Mouse (Mus musculus) hindbrain, postnatal 0 days (tissue): Measurements from ENCODE around the gene Isca2. TPM values are rescaled to one million over a fixed set of nuclear protein-coding genes. Genes with fewer than 3 reads are reported as not detected.

Source experiments
- ATAC-seq: fragments of 200-750 bp; cut with Nextera tagmentation; 2 replicates; pipeline ENCODE4 v1.8.0; 2017; ENCODE audit warnings: mild to moderate bottlenecking, moderate TSS enrichment, moderate library complexity
- DNase-seq: peaks from one replicate; pipeline ENCODE4 v3.0.0-alpha.2; 2015; ENCODE audit warnings: low spot score
- H3K27ac ChIP-seq: fragments of 300-500 bp; sonication (generic); 2 replicates; pipeline ENCODE4 v1.5.1; 2014; ENCODE audit warnings: mild to moderate bottlenecking
- H3K27me3 ChIP-seq: fragments of 300-500 bp; sonication (generic); 2 replicates; pipeline ENCODE4 v1.6.1; 2014; ENCODE audit warnings: low read length, mixed read lengths; ENCODE audit not compliant: insufficient read depth
- H3K36me3 ChIP-seq: fragments of 300-500 bp; sonication (generic); 2 replicates; pipeline ENCODE4 v1.6.1; 2014; ENCODE audit warnings: low read length, mixed read lengths; ENCODE audit not compliant: insufficient read depth
- H3K4me1 ChIP-seq: fragments of 300-500 bp; sonication (generic); 2 replicates; pipeline ENCODE4 v1.6.1; 2014; ENCODE audit warnings: antibody characterized with exemption, low read length, mixed read lengths; ENCODE audit not compliant: insufficient read depth
- H3K4me2 ChIP-seq: fragments of 300-500 bp; sonication (generic); 2 replicates; pipeline ENCODE4 v1.6.1; 2014; ENCODE audit warnings: low read depth, mild to moderate bottlenecking, low read length, moderate library complexity, mixed read lengths
- H3K4me3 ChIP-seq: fragments of 300-500 bp; sonication (generic); 2 replicates; pipeline ENCODE4 v1.5.1; 2014; ENCODE audit warnings: low read length
- H3K9ac ChIP-seq: fragments of 300-500 bp; sonication (generic); replicated peaks from 2 replicates; pipeline ENCODE4 v1.6.1; 2014; ENCODE audit warnings: mild to moderate bottlenecking, low read length, moderate library complexity, mixed read lengths
- H3K9me3 ChIP-seq: fragments of 300-500 bp; sonication (generic); 2 replicates; pipeline ENCODE4 v1.6.1; 2016; ENCODE audit warnings: low read length, mixed read lengths
- CTCF ChIP-seq: IDR thresholded peaks from 2 replicates; pipeline ENCODE4 v1.5.1; 2016; ENCODE audit warnings: antibody characterized with exemption, control low read depth, low read depth
- WGBS: fragments of 180-500 bp; shearing (Covaris S2); extraction: QIAGEN DNeasy Blood & Tissue Kit; methylation state at CpG from one replicate; pipeline ENCODE4 v1.1.7; 2014; 5-methylcytosine and 5-hydroxymethylcytosine counted together
- polyA plus RNA-seq: library from polyadenylated mRNA; unstranded; fragments of >200 nt; fragmentation: Nextera tagmentation; extraction: Ambion mirVana; gene quantifications from 2 replicates; pipeline ENCODE4 v1.2.1, GENCODE M21; 2015
- total RNA-seq: library from RNA; depleted of rRNA; stranded (reverse); fragments of >200 nt; gene quantifications from 2 replicates; pipeline ENCODE4 v1.2.3, GENCODE M21; 2014

Isca2 gene
- total and polyA plus RNA-seq, 2 experiments from 2014 or later = 102 to 133 TPM

DNA sequence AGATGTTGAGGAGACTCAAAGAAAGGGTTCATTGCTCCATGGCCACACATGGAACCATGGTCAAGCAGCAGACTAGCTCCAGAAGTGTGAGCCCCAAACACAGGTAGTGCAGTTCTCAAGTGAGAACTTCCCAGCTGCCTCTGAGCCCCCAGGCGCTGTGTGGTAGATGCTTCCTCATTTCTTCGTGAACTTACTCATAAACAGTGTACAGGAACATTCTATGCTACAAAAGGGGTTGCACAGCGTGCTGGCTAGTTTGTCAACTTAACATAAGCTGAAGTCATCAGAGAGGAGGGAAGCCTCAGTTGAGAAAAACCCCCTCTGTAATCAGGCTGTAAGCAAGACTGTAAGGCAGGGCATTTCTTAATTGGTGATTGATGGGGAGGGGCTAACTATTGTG, 29.6 kb downstream of the Isca2 start:
- Histone ChIP-seq H3K27ac (no peak overlapping the region), H3K4me2 (no peak overlapping the region), H3K9ac (no peak overlapping the region), H3K36me3 (no peaks in the 10 kb centered on the region), H3K9me3 (no peaks in the 10 kb centered on the region), H3K27me3 (no peaks in the 10 kb centered on the region), H3K4me3 (no peak overlapping the region), H3K4me1 (no peaks in the 10 kb centered on the region)
- no peak for DNase-seq
- TF ChIP-seq CTCF = no peak
- no peak for ATAC-seq
- WGBS = 81% methylated on average over 3 of the region's 3 CpGs

DNA sequence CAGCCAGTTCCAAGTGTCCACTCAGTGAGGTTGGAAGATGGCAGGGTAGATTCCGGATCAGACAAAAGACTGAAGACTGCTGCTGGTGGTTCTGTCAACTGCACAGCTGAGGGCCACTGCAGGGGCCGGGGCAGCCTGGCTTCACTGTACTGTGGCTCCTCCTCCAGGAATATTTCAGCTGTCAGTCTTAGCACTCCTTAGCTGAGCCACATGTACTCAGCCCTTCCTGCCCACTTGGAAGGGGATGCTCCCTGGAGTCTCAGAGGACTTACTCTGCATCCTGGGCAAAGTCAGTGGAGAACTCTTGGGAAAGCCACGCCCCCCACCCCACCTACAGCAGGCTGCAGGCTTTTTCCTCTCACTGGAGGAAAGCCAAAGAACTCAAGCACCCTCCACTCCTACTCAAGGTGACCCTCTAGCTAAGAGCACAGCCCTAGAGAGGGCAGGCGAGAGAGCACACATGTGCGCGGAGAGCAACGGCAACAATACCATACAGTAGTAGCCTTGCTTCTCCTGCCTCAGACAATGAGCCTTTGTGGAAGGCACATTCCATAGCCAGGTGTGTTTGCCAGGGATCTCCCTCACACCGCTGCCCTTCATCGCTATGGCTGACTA, 32.3 kb downstream of the Isca2 start:
- Histone ChIP-seq H3K4me1 (no peaks in the 10 kb centered on the region), H3K27me3 (no peaks in the 10 kb centered on the region), H3K27ac (no peak overlapping the region), H3K4me2 (no peak overlapping the region), H3K4me3 (no peak overlapping the region), H3K36me3 (no peaks in the 10 kb centered on the region), H3K9me3 (no peaks in the 10 kb centered on the region), H3K9ac (no peak overlapping the region)
- WGBS = 79% methylated on average over 9 of the region's 9 CpGs
- DNase-seq (no peak), ATAC-seq (no peak)
- no peak for TF ChIP-seq CTCF

DNA sequence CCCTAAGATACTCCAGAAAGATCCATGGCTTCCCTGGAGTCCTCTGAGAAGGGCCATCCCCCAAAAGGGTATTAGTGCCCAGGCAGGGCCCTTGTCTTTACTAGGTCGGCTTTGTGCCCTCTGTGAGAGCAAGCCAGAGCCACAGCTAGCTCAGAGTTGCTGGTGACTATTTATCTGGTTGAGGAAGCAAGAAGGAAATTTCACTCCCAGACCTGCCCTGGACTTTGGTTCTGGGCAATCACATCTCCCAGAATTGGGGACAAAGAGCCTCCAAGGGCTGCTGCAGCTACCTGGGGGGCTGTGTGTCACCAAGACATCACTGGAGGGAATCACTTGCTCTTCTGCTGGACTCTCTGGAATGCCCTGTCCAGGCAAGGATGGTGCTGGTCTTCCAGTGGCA, 33.0 kb downstream of the Isca2 start:
- ATAC-seq = no peak
- 94% methylated on average over 1 of the region's 1 CpGs for WGBS
- Histone ChIP-seq H3K27me3 (no peaks in the 10 kb centered on the region), H3K4me3 (no peak overlapping the region), H3K9me3 (no peaks in the 10 kb centered on the region), H3K36me3 (no peaks in the 10 kb centered on the region), H3K4me1 (no peaks in the 10 kb centered on the region), H3K27ac (no peak overlapping the region), H3K4me2 (no peak overlapping the region), H3K9ac (no peak overlapping the region)
- DNase-seq = no peak
- TF ChIP-seq CTCF = no peak

DNA sequence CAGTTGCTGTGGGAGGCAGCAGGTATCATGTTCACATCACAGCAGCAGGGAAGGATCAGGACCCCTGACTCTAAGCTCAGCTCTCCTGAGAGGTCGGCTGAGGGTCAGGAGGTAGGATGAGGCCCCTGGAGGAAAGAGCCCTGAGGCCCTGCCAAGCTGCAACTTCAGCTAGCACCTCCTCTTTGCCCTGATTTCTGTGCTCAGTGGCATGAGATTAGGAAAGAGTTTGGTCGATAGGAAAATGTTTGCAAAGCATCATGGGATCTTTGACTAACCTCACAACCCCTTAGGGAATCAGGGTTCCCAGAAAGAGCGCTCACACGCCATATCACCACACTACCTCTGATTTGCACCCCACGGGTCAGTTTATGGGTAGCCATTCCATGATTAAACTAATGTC, 33.7 kb downstream of the Isca2 start:
- 69% methylated on average over 5 of the region's 5 CpGs for WGBS

DNA sequence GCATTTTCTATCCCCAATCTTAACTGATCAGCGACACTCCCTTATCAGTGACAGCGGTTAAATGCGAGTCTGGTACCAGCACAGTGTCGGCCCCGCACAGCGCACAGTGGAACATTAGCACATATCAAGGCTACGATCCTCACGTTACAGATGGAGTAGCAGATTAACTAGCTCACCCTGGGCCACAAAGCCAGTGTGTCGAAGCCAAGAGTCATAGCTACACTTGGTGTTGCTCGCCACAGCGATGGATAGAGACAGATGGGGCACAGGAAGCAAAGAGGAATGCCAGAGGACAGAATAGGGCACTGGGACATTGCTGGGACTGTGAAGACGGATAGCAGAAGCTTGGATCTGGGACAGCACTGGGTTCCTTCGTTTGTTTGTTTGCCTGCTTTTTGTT, 34.3 kb downstream of the Isca2 start:
- ATAC-seq (peak; percentile 54; the same call in 1 of the 2 replicates), DNase-seq (peak; percentile 30)
- H3K4me2 ChIP-seq = no peak overlapping the region
- no peak overlapping the region for H3K4me3 ChIP-seq
- H3K27me3 ChIP-seq = no peaks in the 10 kb centered on the region
- WGBS = 62% methylated on average over 13 of the region's 13 CpGs
- no peaks in the 10 kb centered on the region for H3K4me1 ChIP-seq
- no peak overlapping the region for H3K9ac ChIP-seq
- no peak overlapping the region for H3K27ac ChIP-seq
- no peaks in the 10 kb centered on the region for H3K36me3 ChIP-seq
- H3K9me3 ChIP-seq = no peaks in the 10 kb centered on the region
- no peak for TF ChIP-seq CTCF

More for the DNA sequence above, 33.7 kb downstream of the Isca2 start:
- no peak overlapping the region for H3K4me2 ChIP-seq
- ATAC-seq (no peak), DNase-seq (no peak)
- no peak overlapping the region for H3K27ac ChIP-seq
- TF ChIP-seq CTCF = no peak
- no peaks in the 10 kb centered on the region for H3K27me3 ChIP-seq
- no peak overlapping the region for H3K9ac ChIP-seq
- no peaks in the 10 kb centered on the region for H3K9me3 ChIP-seq
- H3K4me1 ChIP-seq = no peaks in the 10 kb centered on the region
- no peak overlapping the region for H3K4me3 ChIP-seq
- no peaks in the 10 kb centered on the region for H3K36me3 ChIP-seq

DNA sequence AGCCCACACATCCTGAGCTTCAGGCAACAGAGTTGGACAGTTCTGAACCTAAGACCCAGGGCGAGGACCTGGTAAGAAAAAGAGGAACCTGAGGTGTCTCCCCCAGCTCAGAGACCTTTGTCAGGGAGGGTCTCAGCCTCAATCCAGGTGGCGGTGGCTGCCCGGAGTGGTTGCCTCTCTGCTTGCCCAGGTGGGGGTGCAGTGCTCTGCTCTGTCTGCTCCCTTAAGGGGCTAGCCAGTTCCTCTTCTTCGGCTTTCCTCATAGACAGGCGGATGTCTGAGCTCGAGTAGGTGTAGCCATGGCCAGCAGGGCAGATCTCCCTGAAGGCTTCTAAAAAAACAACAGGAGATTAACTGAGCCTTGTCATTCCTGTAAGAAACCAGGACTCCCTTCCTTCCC, 36.0 kb downstream of the Isca2 start:
- Histone ChIP-seq H3K9me3 (no peaks in the 10 kb centered on the region), H3K36me3 (no peaks in the 10 kb centered on the region), H3K9ac (no peak overlapping the region), H3K4me2 (no peak overlapping the region), H3K27ac (no peak overlapping the region), H3K4me3 (no peak overlapping the region), H3K27me3 (no peaks in the 10 kb centered on the region), H3K4me1 (no peaks in the 10 kb centered on the region)
- ATAC-seq (no peak), DNase-seq (no peak)
- WGBS = 83% methylated on average over 6 of the region's 6 CpGs
- TF ChIP-seq CTCF = no peak

DNA sequence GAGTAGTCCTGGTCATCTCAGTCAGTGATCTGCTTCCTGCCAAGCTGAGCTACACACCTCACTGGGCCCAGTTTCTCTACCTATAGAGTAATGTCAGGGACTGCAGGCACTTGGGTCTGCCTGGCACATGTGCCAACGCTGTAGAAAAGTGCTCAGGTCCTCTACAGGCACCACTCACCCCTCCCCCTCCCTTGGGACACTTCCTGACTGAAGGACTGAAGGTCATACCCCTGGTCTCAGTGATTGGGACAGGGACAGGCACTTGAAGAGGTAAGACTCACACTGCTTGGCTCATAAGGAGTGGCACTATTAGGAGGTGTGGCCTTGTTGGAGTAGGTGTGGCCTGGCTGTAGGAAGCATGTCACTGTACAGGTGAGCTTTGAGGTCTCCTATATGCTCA, 37.8 kb downstream of the Isca2 start:
- no peak overlapping the region for H3K4me3 ChIP-seq
- ATAC-seq (no peak), DNase-seq (no peak)
- TF ChIP-seq CTCF = no peak
- H3K4me1 ChIP-seq = no peaks in the 10 kb centered on the region
- no peaks in the 10 kb centered on the region for H3K36me3 ChIP-seq
- H3K27me3 ChIP-seq = no peaks in the 10 kb centered on the region
- no peak overlapping the region for H3K4me2 ChIP-seq
- H3K9ac ChIP-seq = no peak overlapping the region
- H3K9me3 ChIP-seq = no peaks in the 10 kb centered on the region
- H3K27ac ChIP-seq = no peak overlapping the region
- WGBS = 60% methylated on average over 1 of the region's 1 CpGs
